8 mouse cellular contexts compared by ENCODE assay signal in the genomic region with DNA sequence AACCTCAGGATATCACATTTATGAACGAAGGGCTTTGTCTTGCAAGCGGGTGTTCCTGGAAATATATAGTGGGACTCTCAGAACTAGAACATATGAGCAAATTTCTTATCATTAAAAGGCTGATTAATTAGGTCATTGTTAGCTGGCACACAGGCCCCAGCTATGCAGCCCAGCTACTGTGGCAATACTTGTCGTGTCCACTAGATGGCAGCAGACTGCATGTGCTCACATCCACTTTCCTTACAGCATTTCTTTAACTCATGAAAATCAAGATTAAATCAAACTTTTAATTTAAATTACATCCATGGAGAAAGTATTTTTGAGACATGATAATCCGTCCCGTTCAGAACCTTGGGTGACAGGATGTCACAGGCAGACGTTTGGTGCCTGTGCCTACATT. TPM values are rescaled to one million over a fixed set of nuclear protein-coding genes. Genes with fewer than 3 reads are reported as not detected.
DNase-seq lines count a peak whose midpoint lies in the region; ATAC-seq and TF ChIP-seq lines count a peak whose summit lies in the region.

No protein-coding gene starts in this region.

- peaks cover 43% of the 10 kb centered on the region for H3K36me3 ChIP-seq in E14TG2a.4 (ENCODE audit: insufficient read depth, low read length)
- H3K36me3 ChIP-seq in embryonic facial prominence, embryonic 12.5 days: peaks cover 23% of the 10 kb centered on the region
- no peaks in the 10 kb centered on the region for H3K36me3 ChIP-seq in heart, embryonic 11.5 days (ENCODE audit: control insufficient read depth, insufficient read depth, low read length)

- peak overlapping the region; percentile 78 for H3K27ac ChIP-seq in embryonic facial prominence, embryonic 12.5 days
- peak overlapping the region; percentile 22; the same call in 1 of the 2 replicates for H3K27ac ChIP-seq in heart, embryonic 11.5 days (ENCODE audit: low read depth, low read length)
- H3K27ac ChIP-seq in olfactory bulb, adult 2 months (ENCODE audit: insufficient read depth, low read depth, low read length): peak overlapping the region; percentile 10

- no peak overlapping the region; the same call in 1 of the 2 replicates for H3K9ac ChIP-seq in embryonic facial prominence, embryonic 12.5 days
- H3K9ac ChIP-seq in heart, embryonic 11.5 days (ENCODE audit: low read depth, low read length): no peak overlapping the region

- H3K4me3 ChIP-seq in E14TG2a.4 (replicated peaks; ENCODE audit: low read length): 0 out of 2 replicates have a peak overlapping the region, but pooled peaks have one; percentile 67
- H3K4me3 ChIP-seq in embryonic facial prominence, embryonic 12.5 days: no peak overlapping the region
- no peak overlapping the region for H3K4me3 ChIP-seq in heart, embryonic 11.5 days (ENCODE audit: low read depth, low read length)
- H3K4me3 ChIP-seq in olfactory bulb, adult 2 months (ENCODE audit: insufficient read depth, low read depth, low read length): no peak overlapping the region

- peak; percentile 99 for TF ChIP-seq CTCF in E14TG2a.4 (conservative IDR thresholded peaks at IDR 0.05; ENCODE audit: low read length)
- no peak for TF ChIP-seq CTCF in olfactory bulb, adult 2 months (IDR thresholded peaks at IDR 0.05; ENCODE audit: insufficient read depth, low read depth, low read length)

- no peaks in the 10 kb centered on the region for H3K27me3 ChIP-seq in E14TG2a.4 (ENCODE audit: insufficient read depth, low read length)
- no peaks in the 10 kb centered on the region for H3K27me3 ChIP-seq in embryonic facial prominence, embryonic 12.5 days
- H3K27me3 ChIP-seq in heart, embryonic 11.5 days (ENCODE audit: control insufficient read depth, insufficient read depth, low read length): 0 out of 2 replicates have a peak, but pooled peaks cover 5% of the 10 kb centered on the region

- no peak for ATAC-seq in embryonic facial prominence, embryonic 12.5 days (ENCODE audit: insufficient number of reproducible peaks, insufficient read depth, low FRiP score, low TSS enrichment)
- no peak for ATAC-seq in heart, embryonic 11.5 days (replicated peaks; ENCODE audit: insufficient number of reproducible peaks, low FRiP score, low TSS enrichment)

- H3K4me1 ChIP-seq in E14TG2a.4 (replicated peaks; ENCODE audit: low read depth, low read length): peaks cover 55% of the 10 kb centered on the region
- peaks cover 9% of the 10 kb centered on the region for H3K4me1 ChIP-seq in embryonic facial prominence, embryonic 12.5 days
- peaks cover 17% of the 10 kb centered on the region for H3K4me1 ChIP-seq in heart, embryonic 11.5 days (ENCODE audit: control insufficient read depth, insufficient read depth, low read length)
- H3K4me1 ChIP-seq in olfactory bulb, adult 2 months (ENCODE audit: control insufficient read depth, insufficient read depth, low read length): peaks cover 30% of the 10 kb centered on the region

- WGBS in embryonic facial prominence, embryonic 12.5 days: 7% methylated on average over 6 of the region's 6 CpGs
- WGBS in heart, embryonic 11.5 days (ENCODE audit: insufficient replicate concordance): 11% methylated on average over 6 of the region's 6 CpGs
- 8% methylated on average over 6 of the region's 6 CpGs for WGBS in olfactory bulb, adult 2 months

- peak; percentile 76 for DNase-seq in adrenal gland, postnatal 14 days
- DNase-seq in kidney, postnatal 36 days: peak; percentile 65 to 84
- peak; percentile 50 to 58 for DNase-seq in lung, adult 18-20 months
- DNase-seq in thymus, postnatal 0 days (ENCODE audit: low spot score): peak; percentile 67

- no peaks in the 10 kb centered on the region for H3K9me3 ChIP-seq in E14TG2a.4 (ENCODE audit: low read length)
- no peaks in the 10 kb centered on the region for H3K9me3 ChIP-seq in embryonic facial prominence, embryonic 12.5 days
- H3K9me3 ChIP-seq in heart, embryonic 11.5 days (replicated peaks; ENCODE audit: control insufficient read depth, low read length): no peaks in the 10 kb centered on the region

- H3K4me2 ChIP-seq in embryonic facial prominence, embryonic 12.5 days (replicated peaks): no peak overlapping the region
- H3K4me2 ChIP-seq in heart, embryonic 11.5 days: no peak overlapping the region

- no peak for TF ChIP-seq POLR2A in olfactory bulb, adult 2 months (IDR thresholded peaks at IDR 0.05; ENCODE audit: insufficient read depth, low read depth, low read length)

RNA-seq across cellular contexts. Expression of a gene that starts 24.6 kb away (rescaled TPM):
- total RNA-seq in adrenal gland, postnatal 14 days (2021): 50.8 and 60.3 TPM in 2 replicates
- 62.6 and 66.1 TPM in 2 replicates for polyA plus RNA-seq in embryonic facial prominence, embryonic 12.5 days (2016; fragmentation: Nextera tagmentation; extraction: Ambion mirVana)
- polyA plus RNA-seq in heart, embryonic 11.5 days (2014; fragmentation: Nextera tagmentation; extraction: Ambion mirVana): 44.7 and 46.2 TPM in 2 replicates
- not detected in 2 replicates for polyA plus RNA-seq in olfactory bulb, adult 2 months (2012; ENCODE audit: insufficient read depth, insufficient read length, low replicate concordance, missing spikeins)
- 75.2 and 77.8 TPM in 2 replicates for polyA plus RNA-seq in thymus, postnatal 0 days (2015; fragmentation: Nextera tagmentation; extraction: Ambion mirVana)

RNA-seq across cellular contexts. Expression of a gene that starts 50.3 kb away (rescaled TPM):
- total RNA-seq in adrenal gland, postnatal 14 days (2021): 11.8 and 16.9 TPM in 2 replicates
- polyA plus RNA-seq in embryonic facial prominence, embryonic 12.5 days (2016; fragmentation: Nextera tagmentation; extraction: Ambion mirVana): 30.3 and 30.7 TPM in 2 replicates
- polyA plus RNA-seq in heart, embryonic 11.5 days (2014; fragmentation: Nextera tagmentation; extraction: Ambion mirVana): 18.1 and 20.2 TPM in 2 replicates
- not detected in 2 replicates for polyA plus RNA-seq in olfactory bulb, adult 2 months (2012; ENCODE audit: insufficient read depth, insufficient read length, low replicate concordance, missing spikeins)
- 34.9 and 38.6 TPM in 2 replicates for polyA plus RNA-seq in thymus, postnatal 0 days (2015; fragmentation: Nextera tagmentation; extraction: Ambion mirVana)

RNA-seq across cellular contexts. Expression of a gene that starts 50.6 kb away (rescaled TPM):
- total RNA-seq in adrenal gland, postnatal 14 days (2021): 34.4 and 34.5 TPM in 2 replicates
- polyA plus RNA-seq in embryonic facial prominence, embryonic 12.5 days (2016; fragmentation: Nextera tagmentation; extraction: Ambion mirVana): 42.6 and 46.3 TPM in 2 replicates
- 32.9 and 33.3 TPM in 2 replicates for polyA plus RNA-seq in heart, embryonic 11.5 days (2014; fragmentation: Nextera tagmentation; extraction: Ambion mirVana)
- not detected in 2 replicates for polyA plus RNA-seq in olfactory bulb, adult 2 months (2012; ENCODE audit: insufficient read depth, insufficient read length, low replicate concordance, missing spikeins)
- polyA plus RNA-seq in thymus, postnatal 0 days (2015; fragmentation: Nextera tagmentation; extraction: Ambion mirVana): 38.6 and 40.0 TPM in 2 replicates

RNA-seq across cellular contexts. Expression of a gene that starts 51.9 kb away (rescaled TPM):
- total RNA-seq in adrenal gland, postnatal 14 days (2021): 18.5 and 18.6 TPM in 2 replicates
- 31.1 and 35.8 TPM in 2 replicates for polyA plus RNA-seq in embryonic facial prominence, embryonic 12.5 days (2016; fragmentation: Nextera tagmentation; extraction: Ambion mirVana)
- polyA plus RNA-seq in heart, embryonic 11.5 days (2014; fragmentation: Nextera tagmentation; extraction: Ambion mirVana): 26.0 and 27.5 TPM in 2 replicates
- not detected in 2 replicates for polyA plus RNA-seq in olfactory bulb, adult 2 months (2012; ENCODE audit: insufficient read depth, insufficient read length, low replicate concordance, missing spikeins)
- polyA plus RNA-seq in thymus, postnatal 0 days (2015; fragmentation: Nextera tagmentation; extraction: Ambion mirVana): 50.3 and 57.0 TPM in 2 replicates

Comparison
In these comparisons a context has a peak if more than half of its experiments do, and no peak if none do; other contexts are left out.
1. H3K27ac ChIP-seq: peak in every context shown above with its lines; median percentile 78 in embryonic facial prominence, embryonic 12.5 days; 22 in heart, embryonic 11.5 days; 10 in olfactory bulb, adult 2 months.
2. RNA of a gene that starts 50.3 kb away (polyA plus RNA-seq): 34.9 to 38.6 TPM in thymus, postnatal 0 days, 30.3 to 30.7 TPM in embryonic facial prominence, embryonic 12.5 days and 18.1 to 20.2 TPM in heart, embryonic 11.5 days; not detected in olfactory bulb, adult 2 months; every median in the first group is over 10 times any median in the second.
3. Peak in every context shown above with its lines, with median percentiles within 50 percentile points of each other: DNase-seq.